Mouse (Mus musculus): ENCODE measurements around the gene Aen. TPM values are rescaled to one million over a fixed set of nuclear protein-coding genes. Genes with fewer than 3 reads are reported as not detected.

Aen gene
- polyA plus RNA-seq, 1 experiment from 2014 or later, result 15.1 TPM

GRCm38 (mm10) chr7:78940971-78941370 is 45.3 kb downstream of the Aen start:
- Histone ChIP-seq H3K4me3 (ENCODE audit: low read depth, low read length) (no peak overlapping the region), H3K36me3 (replicated peaks; ENCODE audit: insufficient read depth, low read length) (no peaks in the 10 kb centered on the region), H3K27ac (ENCODE audit: low read depth) (0 out of 2 replicates have a peak overlapping the region, but pooled peaks have one; percentile 3), H3K27me3 (ENCODE audit: insufficient read depth, low read length) (no peaks in the 10 kb centered on the region), H3K9me3 (ENCODE audit: low read length) (no peaks in the 10 kb centered on the region), H3K9ac (replicated peaks) (no peak overlapping the region), H3K4me2 (ENCODE audit: low read depth, low read length) (no peak overlapping the region), H3K4me1 (ENCODE audit: insufficient read depth) (peaks cover 9% of the 10 kb centered on the region)
- ATAC-seq (peak; percentile 88), DNase-seq (peak; percentile 63)
- 44% methylated on average over 3 of the region's 3 CpGs for WGBS (ENCODE audit: insufficient replicate concordance)
- TF ChIP-seq EP300 (IDR thresholded peaks at IDR 0.05; ENCODE audit: low read depth), result peak; percentile 93
- no peak for TF ChIP-seq CTCF (IDR thresholded peaks at IDR 0.05; ENCODE audit: low read depth)

GRCm38 (mm10) chr7:78942544-78942943 is 46.9 kb downstream of the Aen start:
- 69% methylated on average over 2 of the region's 2 CpGs for WGBS (ENCODE audit: insufficient replicate concordance)
- Histone ChIP-seq H3K9ac (replicated peaks) (no peak overlapping the region), H3K4me1 (ENCODE audit: insufficient read depth) (peaks cover 9% of the 10 kb centered on the region), H3K9me3 (ENCODE audit: low read length) (no peaks in the 10 kb centered on the region), H3K27ac (ENCODE audit: low read depth) (no peak overlapping the region), H3K27me3 (ENCODE audit: insufficient read depth, low read length) (no peaks in the 10 kb centered on the region), H3K4me3 (ENCODE audit: low read depth, low read length) (no peak overlapping the region), H3K4me2 (ENCODE audit: low read depth, low read length) (no peak overlapping the region), H3K36me3 (replicated peaks; ENCODE audit: insufficient read depth, low read length) (no peaks in the 10 kb centered on the region)
- ATAC-seq, result peak; percentile 35; the same call in 1 of the 2 replicates
- no peak for TF ChIP-seq CTCF (IDR thresholded peaks at IDR 0.05; ENCODE audit: low read depth)
- peak; percentile 87 for TF ChIP-seq EP300 (IDR thresholded peaks at IDR 0.05; ENCODE audit: low read depth)
- no peak for DNase-seq

- Histone ChIP-seq H3K27me3 (ENCODE audit: insufficient read depth, low read length) (0 out of 2 replicates have a peak, but pooled peaks cover 5% of the 10 kb centered on the region), H3K9me3 (ENCODE audit: low read length) (no peaks in the 10 kb centered on the region), H3K36me3 (replicated peaks; ENCODE audit: insufficient read depth, low read length) (no peaks in the 10 kb centered on the region), H3K27ac (ENCODE audit: low read depth) (no peak overlapping the region), H3K9ac (replicated peaks) (no peak overlapping the region), H3K4me2 (ENCODE audit: low read depth, low read length) (no peak overlapping the region), H3K4me3 (ENCODE audit: low read depth, low read length) (no peak overlapping the region), H3K4me1 (ENCODE audit: insufficient read depth) (no peaks in the 10 kb centered on the region)
- 32% methylated on average over 11 of the region's 11 CpGs for WGBS (ENCODE audit: insufficient replicate concordance)
- ATAC-seq (no peak), DNase-seq (no peak)
- TF ChIP-seq EP300 (IDR thresholded peaks at IDR 0.05; ENCODE audit: low read depth) (no peak), CTCF (IDR thresholded peaks at IDR 0.05; ENCODE audit: low read depth) (no peak)
Observed at GRCm38 (mm10) chr7:78953886-78954572, 58.4 kb downstream of the Aen start.

GRCm38 (mm10) chr7:78954619-78955018 is 59.0 kb downstream of the Aen start:
- no peak overlapping the region for H3K4me3 ChIP-seq (ENCODE audit: low read depth, low read length)

GRCm38 (mm10) chr7:78955086-78955485 is 59.4 kb downstream of the Aen start:
- 77% methylated on average over 6 of the region's 6 CpGs for WGBS (ENCODE audit: insufficient replicate concordance)
- ATAC-seq, result no peak
- no peaks in the 10 kb centered on the region for H3K4me1 ChIP-seq (ENCODE audit: insufficient read depth)
- H3K27me3 ChIP-seq (ENCODE audit: insufficient read depth, low read length), result 0 out of 2 replicates have a peak, but pooled peaks cover 5% of the 10 kb centered on the region
- no peaks in the 10 kb centered on the region for H3K9me3 ChIP-seq (ENCODE audit: low read length)
- TF ChIP-seq EP300 (IDR thresholded peaks at IDR 0.05; ENCODE audit: low read depth), result no peak
- TF ChIP-seq CTCF (IDR thresholded peaks at IDR 0.05; ENCODE audit: low read depth), result no peak
- no peak overlapping the region for H3K9ac ChIP-seq (replicated peaks)
- no peaks in the 10 kb centered on the region for H3K36me3 ChIP-seq (replicated peaks; ENCODE audit: insufficient read depth, low read length)
- H3K4me3 ChIP-seq (ENCODE audit: low read depth, low read length), result no peak overlapping the region
- H3K4me2 ChIP-seq (ENCODE audit: low read depth, low read length), result no peak overlapping the region
- no peak for DNase-seq
- H3K27ac ChIP-seq (ENCODE audit: low read depth), result no peak overlapping the region

More at GRCm38 (mm10) chr7:78954619-78955018, 59.0 kb downstream of the Aen start:
- TF ChIP-seq EP300 (IDR thresholded peaks at IDR 0.05; ENCODE audit: low read depth) (no peak), CTCF (IDR thresholded peaks at IDR 0.05; ENCODE audit: low read depth) (no peak)
- WGBS (ENCODE audit: insufficient replicate concordance), result 76% methylated on average over 6 of the region's 6 CpGs
- Histone ChIP-seq H3K27ac (ENCODE audit: low read depth) (no peak overlapping the region), H3K36me3 (replicated peaks; ENCODE audit: insufficient read depth, low read length) (no peaks in the 10 kb centered on the region), H3K4me2 (ENCODE audit: low read depth, low read length) (no peak overlapping the region), H3K4me1 (ENCODE audit: insufficient read depth) (no peaks in the 10 kb centered on the region), H3K27me3 (ENCODE audit: insufficient read depth, low read length) (0 out of 2 replicates have a peak, but pooled peaks cover 5% of the 10 kb centered on the region), H3K9me3 (ENCODE audit: low read length) (no peaks in the 10 kb centered on the region), H3K9ac (replicated peaks) (no peak overlapping the region)
- DNase-seq, result no peak
- no peak for ATAC-seq

- Histone ChIP-seq H3K4me3 (ENCODE audit: low read depth, low read length) (no peak overlapping the region), H3K4me1 (ENCODE audit: insufficient read depth) (no peaks in the 10 kb centered on the region), H3K4me2 (ENCODE audit: low read depth, low read length) (no peak overlapping the region), H3K36me3 (replicated peaks; ENCODE audit: insufficient read depth, low read length) (no peaks in the 10 kb centered on the region), H3K27ac (ENCODE audit: low read depth) (no peak overlapping the region), H3K9ac (replicated peaks) (no peak overlapping the region), H3K9me3 (ENCODE audit: low read length) (no peaks in the 10 kb centered on the region), H3K27me3 (ENCODE audit: insufficient read depth, low read length) (0 out of 2 replicates have a peak, but pooled peaks cover 5% of the 10 kb centered on the region)
- no peak for TF ChIP-seq CTCF (IDR thresholded peaks at IDR 0.05; ENCODE audit: low read depth)
- no peak for TF ChIP-seq EP300 (IDR thresholded peaks at IDR 0.05; ENCODE audit: low read depth)
- WGBS (ENCODE audit: insufficient replicate concordance), result 74% methylated on average over 6 of the region's 6 CpGs
- DNase-seq (no peak), ATAC-seq (no peak)
Observed at GRCm38 (mm10) chr7:78958499-78959073, 62.9 kb downstream of the Aen start.

Small RNA genes lying within 50 kb of the gene (microRNA-seq; reads per million reads assigned to microRNA genes)
- gene Mir7-2, result 3.6 reads per million

Other genes with a start within 250 kb of the Aen start
- gene Ntrk3, start 157.8 kb upstream of the Aen start, polyA plus RNA-seq (2015; fragmentation: Nextera tagmentation; extraction: Ambion mirVana), result 0.12 and 0.16 TPM in 2 replicates
- gene Mrps11, start 112.7 kb upstream of the Aen start, polyA plus RNA-seq (2015; fragmentation: Nextera tagmentation; extraction: Ambion mirVana), result 23.9 and 27.2 TPM in 2 replicates
- gene Mrpl46, start 112.3 kb upstream of the Aen start, polyA plus RNA-seq (2015; fragmentation: Nextera tagmentation; extraction: Ambion mirVana), result 36.8 and 39.7 TPM in 2 replicates
- 7.9 and 8.1 TPM in 2 replicates for gene Det1, start 48.6 kb upstream of the Aen start, polyA plus RNA-seq (2015; fragmentation: Nextera tagmentation; extraction: Ambion mirVana)
- gene Isg20, start 17.6 kb downstream of the Aen start, polyA plus RNA-seq (2015; fragmentation: Nextera tagmentation; extraction: Ambion mirVana), result 108 and 111 TPM in 2 replicates
- not detected in 2 replicates for gene Acan, start 157.6 kb downstream of the Aen start, polyA plus RNA-seq (2015; fragmentation: Nextera tagmentation; extraction: Ambion mirVana)
- not detected in 2 replicates for gene Hapln3, start 235.2 kb downstream of the Aen start, polyA plus RNA-seq (2015; fragmentation: Nextera tagmentation; extraction: Ambion mirVana)